Mouse (Mus musculus) NIH3T3 (cell line): ENCODE measurements around the gene Gas2.

Experiments used
- DNase-seq: peaks from one replicate; pipeline ENCODE4 v3.0.0-alpha.2; 2012; ENCODE audit warnings: low read depth

Gas2 gene

DNA sequence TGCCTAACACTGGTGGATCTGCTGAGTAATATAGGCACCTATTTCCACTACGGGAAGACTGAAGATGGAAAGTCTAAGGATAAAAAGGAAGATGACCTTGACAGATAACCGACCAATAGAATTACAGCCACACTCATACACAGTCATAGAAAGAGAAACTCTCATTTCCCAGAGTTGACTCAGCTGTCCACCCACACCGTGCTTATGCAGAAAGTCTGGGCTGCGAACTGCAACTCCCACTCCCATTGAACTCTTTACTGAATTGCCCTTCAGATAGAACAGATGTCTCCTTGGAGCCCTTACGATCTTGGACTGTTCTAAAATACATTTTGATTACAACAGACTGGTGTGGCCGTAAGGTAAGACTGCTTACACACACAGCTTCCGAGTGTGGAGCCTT is 102.9 kb downstream of the Gas2 start:
- DNase-seq: peak; percentile 50

DNA sequence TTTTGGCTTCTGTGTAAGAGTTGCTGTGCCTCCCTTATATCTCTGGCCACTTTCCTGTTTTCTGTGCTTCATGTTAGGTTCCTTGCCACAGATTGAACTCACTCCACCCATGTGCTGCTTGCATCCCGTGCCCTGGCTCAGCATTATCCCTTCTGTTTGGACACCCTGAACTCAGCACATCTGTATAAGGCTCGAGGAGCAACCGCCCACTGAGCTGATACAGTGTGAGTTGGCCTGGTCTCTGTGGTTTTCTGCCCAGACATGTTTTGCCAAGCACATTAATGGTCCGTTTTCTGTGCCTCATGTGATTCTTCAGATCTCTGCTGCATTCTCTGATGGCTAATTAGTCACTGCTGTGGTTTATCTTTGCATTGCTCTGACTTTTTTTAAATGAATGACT is 105.8 kb downstream of the Gas2 start:
- peak; percentile 58 for DNase-seq

DNA sequence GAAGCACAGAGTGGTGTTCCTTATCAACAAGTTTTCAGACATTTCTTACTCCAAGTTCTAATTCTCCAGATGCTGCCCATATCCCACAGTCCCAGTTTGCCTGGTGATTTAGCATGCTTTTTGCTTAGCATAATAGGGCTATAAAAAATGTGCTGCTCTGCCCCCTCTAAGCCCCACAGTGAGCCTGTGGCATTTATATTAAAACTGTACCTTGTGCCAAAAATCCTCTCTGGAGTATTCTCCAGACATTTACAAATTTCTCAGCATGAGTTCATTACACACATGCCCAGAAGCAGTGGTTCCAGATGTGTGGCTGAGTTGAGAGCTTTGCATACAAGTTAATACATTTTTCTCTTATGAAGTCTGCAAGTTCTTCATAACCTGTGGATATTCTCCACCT is 107.6 kb downstream of the Gas2 start:
- DNase-seq: peak; percentile 90

DNA sequence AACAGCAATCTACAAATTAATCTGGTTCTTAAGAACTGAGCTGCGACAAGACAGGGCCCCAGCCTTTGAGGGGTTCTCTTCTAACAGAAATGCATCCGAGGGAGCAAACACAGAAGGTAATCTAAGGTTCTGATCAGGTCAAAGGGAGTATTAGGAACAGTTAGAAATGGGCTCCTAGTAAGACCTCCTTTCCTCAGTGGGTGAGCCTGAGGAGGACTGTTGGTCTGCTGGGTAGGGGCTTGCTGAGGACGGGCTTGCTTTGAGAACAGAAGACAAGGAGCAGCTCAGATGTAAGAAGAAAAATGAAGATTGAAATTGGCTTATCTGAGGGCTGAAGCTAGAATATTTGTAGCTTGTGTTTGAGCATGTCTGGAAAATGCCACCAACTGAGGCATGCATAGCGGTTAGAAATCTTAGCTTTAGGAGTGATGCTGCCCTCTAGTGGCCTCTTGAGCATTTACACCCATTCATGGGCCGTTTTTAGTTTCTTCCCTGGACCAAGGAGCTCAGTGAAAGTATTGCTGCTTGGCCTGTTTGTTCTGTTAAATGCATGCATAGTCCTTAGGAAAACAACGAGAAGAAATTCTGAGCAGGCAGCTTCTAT is 110.5 kb downstream of the Gas2 start:
- peak; percentile 86 for DNase-seq

DNA sequence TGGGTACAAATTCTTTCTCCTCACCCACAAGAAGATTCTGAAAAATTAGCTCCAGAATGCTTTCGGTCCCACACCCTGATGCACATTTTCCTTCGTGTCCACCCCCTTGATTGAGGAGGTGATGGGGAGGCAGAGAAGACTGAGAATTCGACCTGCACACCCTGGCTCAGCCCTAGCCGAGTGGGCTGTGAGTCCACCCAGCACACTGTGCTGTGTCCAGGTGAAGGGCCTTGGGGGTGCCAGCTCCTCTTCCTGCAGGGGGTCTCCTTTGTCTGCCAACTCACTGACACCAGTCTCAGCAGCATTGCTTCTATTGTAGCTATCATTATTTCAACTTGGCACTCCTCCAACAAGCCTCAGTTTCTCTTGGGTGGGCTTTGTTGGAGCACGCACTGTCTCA is 111.3 kb downstream of the Gas2 start:
- DNase-seq: no peak

DNA sequence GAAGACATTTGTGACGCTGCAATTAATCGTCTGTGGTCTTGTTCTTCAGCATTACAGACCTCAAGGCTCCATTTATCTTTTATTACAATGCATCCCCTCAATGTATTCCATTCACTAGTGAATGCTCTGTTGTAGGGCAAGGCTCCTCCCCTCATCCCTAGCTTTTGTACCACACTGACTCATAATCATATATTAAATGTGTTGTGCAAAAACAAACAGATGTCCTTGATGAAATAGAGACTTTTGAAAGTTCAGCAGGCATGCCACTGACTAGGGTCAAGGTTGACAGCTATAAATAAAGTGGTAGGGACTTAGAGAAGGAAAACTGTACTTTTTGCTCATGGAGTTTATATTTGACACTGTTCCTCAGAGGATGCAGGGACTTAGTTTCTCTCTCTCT is 111.7 kb downstream of the Gas2 start:
- DNase-seq: peak; percentile 70

DNA sequence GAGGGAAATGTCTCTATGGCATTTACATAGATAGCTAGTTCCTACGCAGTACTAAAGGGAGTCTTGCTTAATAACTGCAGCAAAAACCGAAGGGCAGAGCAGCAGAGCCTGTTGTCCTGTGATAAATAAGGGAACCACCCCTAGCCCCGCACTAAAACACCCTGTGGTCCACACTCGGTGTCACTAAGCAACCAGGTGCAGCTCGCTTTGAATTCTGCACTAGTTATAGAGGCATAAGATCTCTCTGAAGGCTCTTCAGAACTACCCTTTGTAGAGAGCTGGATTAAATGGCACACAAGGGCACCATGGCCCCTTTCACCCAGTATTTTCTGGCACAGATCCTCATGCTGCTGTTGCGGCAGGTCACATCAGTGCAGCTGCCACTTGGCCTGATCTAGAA is 113.4 kb downstream of the Gas2 start:
- DNase-seq: no peak

DNA sequence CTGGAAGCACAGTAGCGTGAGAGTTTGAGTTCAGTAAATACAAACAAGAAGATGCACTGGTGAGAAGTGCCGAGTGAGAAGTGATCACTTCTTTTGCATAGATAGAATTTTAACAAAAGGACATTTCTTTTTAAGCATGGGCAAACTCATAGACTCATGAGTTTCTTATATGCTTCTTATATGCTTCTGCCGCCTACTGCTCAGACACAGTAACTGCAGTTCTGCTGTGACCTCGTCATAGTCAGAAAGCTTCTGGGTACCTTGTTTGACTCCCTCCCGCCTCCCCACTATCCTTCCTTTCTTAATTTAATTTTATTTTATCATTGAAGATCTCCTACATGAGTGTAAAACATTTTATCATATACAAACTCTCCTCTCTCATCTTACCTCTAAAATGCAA is 117.5 kb downstream of the Gas2 start:
- DNase-seq: peak; percentile 47

DNA sequence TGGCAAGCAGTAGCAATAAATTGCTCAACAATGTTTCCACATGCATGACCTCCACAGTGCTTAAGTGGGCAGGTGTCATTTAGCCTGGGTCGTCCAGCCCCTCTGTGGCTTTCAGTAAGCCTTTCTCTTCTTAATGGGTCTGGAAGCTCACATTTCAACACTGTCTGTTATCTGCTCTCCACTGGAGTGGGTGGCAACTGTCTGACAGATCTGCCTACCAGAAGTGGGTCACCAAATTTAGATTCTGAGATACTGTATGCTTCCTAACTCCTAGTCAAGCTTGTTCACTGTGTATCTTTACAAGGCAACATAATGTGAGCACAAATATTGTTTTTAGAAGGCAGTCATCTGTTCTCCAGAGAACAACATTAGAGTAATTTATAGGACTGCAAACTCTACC is 120.5 kb downstream of the Gas2 start:
- DNase-seq: no peak

DNA sequence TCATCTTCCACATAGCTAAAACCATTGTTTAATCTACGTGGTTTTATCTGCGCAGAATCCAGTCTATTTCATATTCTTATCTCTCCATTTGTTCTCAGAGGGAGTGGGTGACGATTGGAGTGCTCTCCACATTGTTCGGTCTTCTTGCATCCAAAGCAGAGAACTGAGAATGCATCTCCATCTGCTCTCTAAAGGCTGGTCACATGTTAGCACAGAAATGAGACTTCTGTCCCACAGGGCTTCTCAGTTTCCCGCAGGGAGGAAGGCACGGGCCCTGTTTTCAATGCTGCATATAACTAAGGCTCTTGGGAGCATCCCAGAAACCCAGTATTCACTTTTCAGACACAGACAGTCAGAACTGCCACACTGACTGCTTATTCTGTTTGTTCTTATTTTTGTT is 123.9 kb downstream of the Gas2 start:
- no peak for DNase-seq

DNA sequence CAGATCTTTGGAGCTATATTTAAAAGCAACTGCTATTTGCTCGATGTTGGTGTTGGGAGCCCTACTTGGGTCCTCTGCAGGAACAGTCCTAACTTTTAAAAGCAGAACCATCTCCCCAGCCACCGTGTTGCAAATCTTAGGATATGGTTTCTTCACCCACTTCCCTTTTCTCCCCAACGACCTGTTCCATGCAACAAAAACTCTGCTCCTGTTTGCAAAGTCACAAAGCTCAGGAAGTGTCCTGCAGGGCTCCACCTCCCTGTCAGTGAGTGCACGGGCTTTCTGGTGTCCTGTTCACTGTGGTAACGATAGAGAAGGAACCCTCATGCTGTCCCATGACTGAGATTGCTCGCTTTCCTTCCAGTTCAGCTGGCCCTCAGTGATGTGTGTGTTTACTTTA is 125.1 kb downstream of the Gas2 start:
- DNase-seq: no peak

DNA sequence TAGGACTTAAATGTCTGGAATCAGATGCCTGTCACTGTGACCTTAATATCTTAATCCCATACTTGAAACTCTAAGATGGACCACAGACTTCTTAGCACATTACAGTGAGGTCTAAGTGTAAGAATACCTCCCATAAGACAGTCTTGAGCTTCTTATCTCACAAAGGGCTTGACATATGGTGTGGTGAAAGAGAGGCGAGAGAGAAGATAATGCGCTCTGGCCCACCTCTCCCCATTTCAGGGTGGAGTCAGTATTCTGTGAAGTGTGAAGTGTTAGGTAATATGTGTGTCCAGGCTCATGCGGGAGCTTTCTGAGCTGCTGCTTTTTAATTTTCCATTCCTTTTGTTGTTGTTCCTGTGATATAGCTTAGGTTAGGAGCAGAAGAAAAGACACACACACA is 129.2 kb downstream of the Gas2 start:
- DNase-seq: no peak

DNA sequence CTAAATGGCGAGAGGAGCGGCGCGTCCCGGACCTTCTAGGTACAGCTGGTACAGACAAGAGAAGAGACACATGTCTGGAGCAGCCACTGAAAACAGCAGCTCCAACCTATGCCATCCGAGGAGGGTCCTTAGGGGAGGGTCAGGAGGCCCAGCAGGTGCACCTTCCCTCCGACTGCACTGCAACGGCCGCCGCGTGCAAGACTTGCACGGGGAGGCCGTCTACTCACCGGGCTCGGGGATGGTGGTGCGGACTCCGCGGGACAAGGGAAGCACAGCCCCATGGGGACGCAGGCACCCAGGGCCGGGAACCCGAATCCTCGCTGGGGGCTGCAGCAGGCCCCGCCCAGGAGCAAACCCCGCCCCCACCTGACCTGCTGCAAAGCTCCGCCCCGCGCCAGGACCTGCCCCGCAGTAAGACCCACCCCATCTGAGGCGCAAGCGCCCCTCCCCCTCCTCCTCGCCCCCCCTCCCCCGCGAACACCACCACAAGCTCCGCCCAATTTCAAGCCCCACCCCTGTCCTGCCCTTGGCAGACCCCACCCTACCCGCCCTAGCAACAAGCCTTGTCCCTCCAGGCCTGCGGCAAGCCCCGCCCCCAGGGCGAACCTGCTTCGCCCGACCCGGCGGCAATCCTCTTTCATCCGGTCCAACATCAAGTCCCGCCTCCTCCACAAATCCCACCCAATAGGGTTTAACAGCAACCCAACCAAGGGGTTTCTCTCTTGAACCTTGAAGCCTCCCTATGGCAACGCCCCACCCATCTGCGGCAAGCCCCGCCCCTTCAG is 143.9 kb downstream of the Gas2 start, which contains the start of gene Svip:
Svip (minus strand) TSS at position 508 of the 785 bp plus-strand sequence.
- no peak for DNase-seq

DNA sequence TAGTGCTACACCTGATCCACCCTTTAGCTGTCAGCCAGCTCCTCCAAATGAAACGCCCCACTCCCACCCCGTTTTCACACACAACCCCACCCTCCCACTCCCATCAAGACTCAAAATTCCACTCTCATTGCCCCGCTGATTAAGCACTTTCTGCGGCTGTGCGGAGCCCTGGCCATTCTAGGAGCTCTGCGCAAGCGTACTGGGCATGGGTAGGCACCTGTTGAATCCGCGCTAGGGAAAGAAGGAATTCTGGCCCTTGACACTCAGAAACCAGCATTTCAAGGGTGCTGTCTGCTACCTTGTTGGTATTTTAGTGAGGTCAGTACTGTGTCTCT is 144.4 kb downstream of the Gas2 start:
- no peak for DNase-seq

DNA sequence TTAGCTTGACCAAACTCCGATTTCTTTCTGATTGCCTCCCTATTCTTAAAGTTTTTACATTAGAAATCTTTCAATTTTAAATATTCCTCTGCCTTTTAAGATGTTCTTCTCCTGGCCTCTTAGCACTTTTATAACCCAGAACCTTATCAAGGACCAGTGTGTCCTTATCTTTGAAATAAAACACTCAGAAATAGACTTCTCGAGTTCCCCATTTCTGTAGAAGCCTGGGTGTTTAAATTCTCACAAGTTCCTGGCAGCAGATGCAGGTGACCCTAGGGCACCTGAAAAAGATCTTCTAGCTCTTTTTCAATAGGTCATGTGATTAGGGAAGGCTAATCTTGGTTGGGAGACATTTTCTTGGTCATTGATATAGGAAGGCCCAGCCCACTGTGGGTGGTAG is 145.3 kb downstream of the Gas2 start:
- DNase-seq: no peak

DNA sequence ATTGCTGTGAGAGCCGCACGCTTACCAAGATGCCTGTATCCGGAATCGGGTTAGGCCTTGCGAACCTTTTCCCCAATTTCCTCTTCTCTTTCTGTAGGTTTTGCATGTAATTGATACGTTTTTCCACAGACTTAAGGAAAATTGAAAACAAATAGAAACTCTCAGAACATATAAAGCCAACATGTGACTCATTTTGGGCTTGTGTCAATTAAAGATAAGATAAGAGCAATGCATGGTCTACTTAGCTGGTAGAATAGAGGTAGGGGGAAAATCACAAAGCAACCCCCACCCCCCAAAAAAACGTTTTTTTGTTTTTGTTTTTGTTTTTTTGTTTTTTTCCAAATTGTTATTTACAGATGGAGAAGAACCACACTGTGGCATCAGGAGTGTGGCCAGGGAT is 151.6 kb downstream of the Gas2 start:
- DNase-seq: no peak

DNA sequence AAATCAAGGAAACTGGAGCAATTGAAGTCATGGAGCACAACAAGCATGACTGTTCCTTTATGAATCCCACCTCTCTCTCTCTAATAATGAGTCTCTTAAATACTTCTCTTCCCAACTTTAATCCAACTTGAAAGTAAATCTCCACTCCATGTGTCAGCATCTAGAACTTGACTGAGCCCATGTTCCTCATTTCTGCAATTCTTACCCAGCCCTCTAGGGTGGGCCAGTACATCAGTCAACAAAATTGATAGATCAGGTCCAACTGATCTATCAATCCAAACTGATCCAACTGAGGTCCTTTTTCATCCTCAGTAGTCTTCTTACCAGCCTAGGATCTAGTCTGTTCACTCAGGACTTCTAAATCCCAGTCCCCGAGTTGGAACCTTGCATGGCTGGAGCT is 153.4 kb downstream of the Gas2 start:
- DNase-seq: no peak

DNA sequence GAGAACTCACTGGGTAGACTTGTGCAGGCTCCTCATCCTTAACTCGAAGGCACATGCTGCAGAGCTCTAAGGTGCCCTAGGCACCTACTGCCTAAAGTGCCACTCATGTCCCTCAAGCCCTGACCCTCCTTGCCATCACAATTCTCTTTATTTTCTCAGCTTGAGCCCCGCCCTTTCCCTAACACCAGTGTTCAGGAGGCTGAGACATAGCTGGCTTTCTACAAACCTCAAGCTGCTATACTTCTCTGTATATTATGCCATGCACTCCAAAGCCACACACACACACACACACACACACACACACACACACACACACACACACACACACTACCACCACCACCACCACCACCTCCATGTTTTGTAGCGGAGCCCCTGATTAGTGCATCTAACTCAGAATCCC is 153.8 kb downstream of the Gas2 start, which contains the start of gene 1700015G11Rik:
1700015G11Rik (minus strand) TSS at position 101 of the 400 bp plus-strand sequence.
- DNase-seq: no peak

DNA sequence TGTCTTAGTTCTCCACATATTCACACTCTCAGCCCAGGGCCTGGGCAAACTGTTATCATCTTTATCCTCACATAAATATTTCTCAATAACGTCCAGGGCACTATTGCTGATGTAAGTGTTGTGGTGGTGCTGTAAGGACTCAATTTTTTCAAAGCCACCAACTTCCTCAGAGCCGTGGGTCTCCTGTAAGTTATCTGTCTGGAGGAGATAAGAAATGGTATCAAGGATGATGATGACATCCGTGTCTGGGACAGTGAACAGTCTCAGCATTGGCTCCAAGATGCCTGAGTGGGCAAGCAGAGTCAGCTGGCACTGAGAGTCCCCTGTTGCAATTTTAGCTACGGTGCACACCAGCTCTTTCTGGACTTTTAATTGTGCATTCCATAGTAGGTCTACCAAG is 160.2 kb downstream of the Gas2 start:
- no peak for DNase-seq

DNA sequence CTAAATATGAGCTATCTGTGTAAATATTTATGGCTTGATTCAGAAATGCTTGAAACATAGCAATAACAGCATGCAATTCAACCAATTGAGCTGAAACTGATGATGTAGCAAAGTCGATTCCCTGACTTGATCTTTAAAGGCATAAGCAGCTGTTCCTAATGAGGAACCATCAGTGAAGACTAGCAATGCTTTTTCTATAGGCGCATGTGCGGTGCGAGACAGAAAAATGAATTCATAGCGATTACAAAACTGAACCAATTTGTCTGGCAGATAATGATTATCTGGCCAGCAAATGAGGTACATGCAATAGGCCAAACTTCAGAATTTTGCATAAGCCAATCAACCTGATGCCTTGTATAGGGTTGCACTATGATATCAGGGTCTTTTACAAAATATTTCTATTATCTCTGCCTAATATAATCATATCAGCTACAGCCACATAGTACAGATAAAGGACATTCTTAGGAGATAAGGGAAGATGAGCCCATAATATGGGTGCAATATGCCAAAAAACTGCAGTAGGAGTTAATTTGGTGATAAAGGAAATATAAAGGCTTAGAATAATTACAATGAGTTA is 162.3 kb downstream of the Gas2 start:
- DNase-seq: no peak

DNA sequence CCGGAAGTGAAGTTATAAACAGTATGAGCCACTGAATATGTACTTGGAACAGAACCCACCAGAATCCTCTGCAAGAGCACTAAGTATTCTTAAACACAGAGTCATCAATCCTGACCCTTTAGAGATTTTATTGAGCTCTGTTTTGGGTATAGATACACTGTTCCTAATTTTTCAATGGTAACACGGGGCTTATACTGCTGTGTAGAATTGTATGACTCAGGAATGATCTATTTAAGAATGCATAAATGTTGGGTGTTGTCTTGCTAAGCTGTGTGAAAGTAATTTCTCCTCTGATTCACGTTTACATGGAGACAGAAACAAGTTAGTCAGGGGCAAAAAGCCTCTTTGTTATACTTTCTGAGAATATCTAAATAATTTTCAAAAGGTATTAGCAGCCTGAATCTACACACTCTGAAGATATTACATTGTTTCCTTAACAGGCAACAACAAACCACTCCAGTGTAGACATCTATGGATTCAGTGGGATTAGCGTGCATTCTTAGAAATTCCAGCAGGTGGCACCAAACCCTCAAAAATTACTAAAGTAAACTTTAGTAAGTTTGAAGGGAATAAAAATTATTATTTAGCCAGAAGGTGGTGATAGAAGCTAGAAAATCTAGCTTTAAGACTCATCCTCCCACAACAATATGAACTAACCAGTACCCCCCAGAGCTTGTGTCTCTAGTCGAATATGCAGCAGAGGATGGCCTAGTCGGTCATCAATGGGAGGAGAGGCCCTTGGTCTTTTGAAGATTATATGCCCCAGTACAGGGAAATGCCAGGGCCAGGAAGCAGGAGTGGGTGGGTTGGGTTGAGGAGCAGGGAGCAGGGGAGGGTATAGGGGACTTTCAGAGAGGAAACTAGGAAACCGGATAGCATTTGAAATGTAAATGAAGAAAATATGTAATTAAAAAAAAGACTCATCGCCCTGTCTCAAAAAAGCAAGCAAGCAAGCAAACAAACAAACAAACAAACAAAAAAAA is 176.1 kb downstream of the Gas2 start:
- DNase-seq: peak; percentile 87
